Mouse (Mus musculus) cerebellum, adult 2 months (tissue): ENCODE results near the gene Arl4a. TPM values are rescaled to one million over a fixed set of nuclear protein-coding genes. Genes with fewer than 3 reads are reported as not detected.

Experiments
- DNase-seq, 2 experiments: peaks; one replicate each; pipeline ENCODE4 v3.0.0; 2021
- H3K27ac ChIP-seq: fragments of 200-500 bp; 2 replicates; pipeline ENCODE4 v1.5.1; 2012; ENCODE audit warnings: low read length, control low read depth, inconsistent platforms; ENCODE audit not compliant: insufficient read depth
- H3K27me3 ChIP-seq: fragments of 200-500 bp; 2 replicates; pipeline ENCODE4 v1.6.1; 2012; ENCODE audit warnings: inconsistent platforms, mild to moderate bottlenecking, low read length, moderate library complexity; ENCODE audit not compliant: control insufficient read depth, insufficient read depth
- H3K4me1 ChIP-seq: fragments of 200-500 bp; 2 replicates; pipeline ENCODE4 v1.6.1; 2011; ENCODE audit warnings: low read length; ENCODE audit not compliant: control insufficient read depth, insufficient read depth
- H3K4me3 ChIP-seq: fragments of 200-500 bp; replicated peaks from 2 replicates; pipeline ENCODE3; 2011; ENCODE audit warnings: mild to moderate bottlenecking, low read depth, low read length, control low read depth; ENCODE audit not compliant: insufficient read depth
- CTCF ChIP-seq: fragments of 200-500 bp; IDR thresholded peaks from 2 replicates; pipeline ENCODE4 v1.5.1; 2011; ENCODE audit warnings: low read depth, mild to moderate bottlenecking, control low read depth, low read length, moderate library complexity, borderline replicate concordance; ENCODE audit not compliant: insufficient read depth
- POLR2A ChIP-seq: fragments of 200-500 bp; IDR thresholded peaks from 2 replicates; pipeline ENCODE4 v1.6.1; 2011; ENCODE audit warnings: low read length, control low read depth, borderline replicate concordance; ENCODE audit not compliant: insufficient read depth
- WGBS: fragments of 180-500 bp; shearing (Covaris S2); methylation state at CpG from one replicate; pipeline ENCODE4 v1.1.7; 2018; 5-methylcytosine and 5-hydroxymethylcytosine counted together
- polyA plus RNA-seq: library from polyadenylated mRNA; depleted of rRNA; stranded (reverse); fragments of >200 nt; gene quantifications from 2 replicates; pipeline ENCODE4 v1.2.3, GENCODE M21; 2012

The Arl4a gene
- polyA plus RNA-seq, 1 experiment, result 24.0 TPM

DNA sequence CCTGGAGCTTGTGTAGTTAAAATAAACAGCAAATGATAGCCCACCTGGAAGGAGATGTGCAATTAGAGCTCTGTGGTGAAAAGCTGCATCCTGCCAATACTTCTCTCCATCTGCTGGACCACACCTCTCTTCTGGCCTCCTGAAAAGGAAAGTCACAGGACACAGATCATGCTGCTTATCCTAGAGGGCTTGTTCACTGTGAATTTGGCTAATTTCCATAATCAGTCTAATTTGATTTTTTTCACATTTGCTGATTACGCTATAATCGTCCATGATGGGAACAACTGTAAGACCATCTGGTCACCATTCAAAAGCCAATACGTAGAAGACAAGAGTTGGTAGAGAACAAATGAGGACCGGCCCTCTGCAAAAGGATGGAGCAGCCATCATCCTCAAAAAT, 50.6 kb downstream of the Arl4a start:
- WGBS, result 24% methylated on average over 4 of the region's 4 CpGs
- DNase-seq, result no peak
- Histone ChIP-seq H3K27ac (no peak overlapping the region), H3K27me3 (no peaks in the 10 kb centered on the region), H3K4me3 (no peak overlapping the region), H3K4me1 (no peaks in the 10 kb centered on the region)
- TF ChIP-seq POLR2A, result no peak
- TF ChIP-seq CTCF, result no peak

DNA sequence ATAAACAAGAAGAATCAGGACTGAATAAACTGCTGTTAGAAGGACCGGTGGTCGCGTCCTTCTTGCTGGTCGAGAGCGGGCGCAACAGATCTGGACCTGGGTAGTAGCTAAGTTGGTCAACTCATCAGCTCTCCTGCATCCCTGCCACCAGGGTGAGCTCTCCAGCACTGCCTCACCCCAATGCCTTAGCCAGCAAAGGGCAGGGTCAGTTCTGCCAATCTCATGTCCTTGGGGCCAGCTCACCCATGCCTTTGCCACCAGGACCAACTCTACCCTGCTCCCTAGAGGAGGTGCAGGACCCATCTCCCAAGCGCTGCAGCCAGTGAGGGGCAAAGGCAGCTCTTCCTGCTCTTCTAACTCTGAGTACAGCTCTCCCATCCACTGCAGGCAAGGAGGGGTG, 52.2 kb downstream of the Arl4a start:
- 99% methylated on average over 7 of the region's 7 CpGs for WGBS
- TF ChIP-seq CTCF, result no peak
- TF ChIP-seq POLR2A, result no peak
- Histone ChIP-seq H3K4me3 (no peak overlapping the region), H3K27me3 (no peaks in the 10 kb centered on the region), H3K4me1 (no peaks in the 10 kb centered on the region), H3K27ac (no peak overlapping the region)
- DNase-seq, result no peak

DNA sequence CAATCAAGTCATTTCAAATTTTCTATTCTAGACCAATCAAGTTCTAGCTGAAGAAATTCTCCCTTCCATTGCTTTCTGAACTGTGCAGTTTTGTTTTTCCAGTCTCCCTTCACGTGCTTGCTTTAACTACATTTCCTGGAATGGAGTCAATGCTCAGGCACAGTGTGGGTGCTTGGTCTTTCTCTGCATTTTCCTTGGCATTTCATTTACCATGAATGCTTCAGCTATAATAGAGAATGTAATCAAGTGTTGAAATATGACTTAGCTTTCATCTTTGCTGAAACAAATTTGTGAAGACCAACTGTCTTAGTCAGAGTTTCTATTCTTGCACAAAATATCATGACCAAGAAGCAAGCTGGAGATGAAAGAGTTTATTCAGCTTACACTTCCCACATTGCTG, 58.0 kb downstream of the Arl4a start:
- no peaks in the 10 kb centered on the region for H3K4me1 ChIP-seq
- H3K4me3 ChIP-seq, result no peak overlapping the region
- H3K27me3 ChIP-seq, result no peaks in the 10 kb centered on the region; the same call in 1 of the 2 replicates
- WGBS, result 82% methylated on average over 1 of the region's 1 CpGs
- no peak for TF ChIP-seq CTCF
- TF ChIP-seq POLR2A, result no peak
- no peak for DNase-seq
- H3K27ac ChIP-seq, result no peak overlapping the region

DNA sequence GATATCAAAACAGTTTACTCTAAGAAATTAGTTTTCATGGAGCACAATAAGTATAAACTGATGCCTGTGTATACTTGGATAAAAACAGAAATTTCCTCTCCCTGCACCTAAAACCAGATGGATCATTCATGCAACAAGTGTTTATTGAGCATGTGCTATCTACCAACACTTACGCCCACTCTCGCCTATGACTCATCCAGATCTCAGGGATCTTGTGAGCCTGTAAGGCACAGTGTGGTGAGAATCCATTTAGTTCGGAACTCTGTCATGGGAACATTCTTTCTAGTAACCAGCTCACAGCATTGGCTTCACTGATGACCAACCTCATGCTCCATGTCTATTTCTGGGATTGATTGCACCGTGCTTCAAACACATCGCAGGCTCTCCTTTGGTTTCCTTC, 58.8 kb downstream of the Arl4a start:
- over 99% methylated on average over 5 of the region's 5 CpGs for WGBS
- H3K4me1 ChIP-seq, result no peaks in the 10 kb centered on the region
- H3K27me3 ChIP-seq, result no peaks in the 10 kb centered on the region; the same call in 1 of the 2 replicates
- TF ChIP-seq CTCF, result no peak
- H3K4me3 ChIP-seq, result no peak overlapping the region
- no peak overlapping the region for H3K27ac ChIP-seq
- no peak for DNase-seq

DNA sequence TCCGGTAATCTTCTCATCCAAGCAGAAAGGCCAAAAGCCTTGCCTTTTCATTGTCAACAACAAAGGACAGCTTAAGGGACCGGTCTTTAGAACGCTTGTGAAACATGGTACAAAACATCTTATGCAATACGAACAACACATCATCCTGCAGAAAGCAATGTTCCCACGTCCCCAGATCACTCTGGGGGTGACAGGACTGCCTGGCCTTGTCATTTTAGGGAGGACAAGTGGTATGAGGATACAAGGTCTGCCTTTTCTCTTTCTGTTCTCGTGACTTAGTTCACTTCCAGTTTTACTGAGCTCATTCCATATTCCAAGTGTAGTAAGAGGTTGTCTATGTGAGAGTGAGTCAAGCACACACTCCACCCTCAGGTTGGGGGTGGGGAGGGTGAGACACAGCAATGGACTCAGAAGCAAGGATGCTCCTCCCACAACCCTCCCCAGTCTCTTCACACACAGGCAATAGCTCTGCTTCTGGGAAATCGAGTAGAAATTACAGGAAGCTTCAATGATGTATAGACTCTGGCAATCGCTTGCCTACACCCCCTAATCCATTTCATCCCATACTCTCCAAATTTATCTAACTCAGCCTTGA, 59.7 kb downstream of the Arl4a start:
- DNase-seq, result no peak
- WGBS, result 92% methylated on average over 8 of the region's 8 CpGs

DNA sequence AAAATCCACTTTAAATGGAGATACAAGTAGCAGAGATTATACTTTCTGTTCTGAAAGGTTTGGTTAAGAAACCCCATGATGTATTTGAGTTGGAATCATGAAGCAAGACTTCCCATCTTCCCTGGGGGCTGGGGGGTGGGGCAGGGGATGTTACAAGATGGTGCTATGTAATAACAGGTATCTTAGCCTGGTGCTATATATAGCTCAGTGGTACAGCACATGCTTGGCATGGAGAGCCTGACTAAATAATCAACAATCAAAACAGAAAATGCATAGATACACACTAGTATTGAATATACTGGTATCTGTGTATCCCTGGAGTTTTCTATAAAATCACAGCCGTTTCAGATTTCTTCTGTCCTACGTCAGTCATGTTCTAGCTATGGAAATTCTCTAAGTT, 61.4 kb downstream of the Arl4a start:
- WGBS, result 92% methylated on average over 2 of the region's 2 CpGs
- H3K27me3 ChIP-seq, result no peaks in the 10 kb centered on the region; the same call in 1 of the 2 replicates
- H3K4me3 ChIP-seq, result no peak overlapping the region
- no peak for DNase-seq
- H3K4me1 ChIP-seq, result no peaks in the 10 kb centered on the region
- TF ChIP-seq POLR2A (no peak), CTCF (no peak)
- H3K27ac ChIP-seq, result no peak overlapping the region

More for the DNA sequence above, 59.7 kb downstream of the Arl4a start:
- Histone ChIP-seq H3K4me1 (no peaks in the 10 kb centered on the region), H3K4me3 (no peak overlapping the region), H3K27ac (no peak overlapping the region), H3K27me3 (no peaks in the 10 kb centered on the region; the same call in 1 of the 2 replicates)
- TF ChIP-seq CTCF (no peak), POLR2A (no peak)

DNA sequence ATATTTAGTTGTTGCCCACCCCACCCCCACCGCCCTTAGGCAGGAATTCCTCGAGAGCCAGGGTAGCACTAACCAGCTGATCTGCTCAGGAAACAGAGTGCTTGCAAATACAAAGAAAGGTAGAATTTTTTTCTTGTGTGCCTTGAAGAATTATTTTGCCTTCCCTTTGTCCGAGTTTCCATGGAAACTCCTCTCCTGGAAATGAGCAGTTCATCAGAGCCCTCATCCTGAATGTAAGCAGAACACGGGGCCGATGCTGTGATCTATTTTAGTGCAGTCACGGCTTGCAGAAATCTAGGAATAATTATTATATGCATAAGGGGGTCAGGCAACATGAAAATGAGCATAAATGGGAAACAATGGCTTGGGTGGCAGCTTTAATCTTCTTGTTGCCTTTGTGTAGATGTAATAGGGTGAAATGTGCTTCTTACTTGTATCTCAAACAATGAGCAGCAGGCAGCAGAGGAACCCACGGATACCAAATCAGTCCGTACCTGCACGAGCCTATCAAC, 61.9 kb downstream of the Arl4a start:
- no peaks in the 10 kb centered on the region for H3K4me1 ChIP-seq
- TF ChIP-seq POLR2A, result no peak
- TF ChIP-seq CTCF, result no peak
- no peaks in the 10 kb centered on the region; the same call in 1 of the 2 replicates for H3K27me3 ChIP-seq
- 29% methylated on average over 9 of the region's 9 CpGs for WGBS
- H3K27ac ChIP-seq, result no peak overlapping the region
- no peak overlapping the region for H3K4me3 ChIP-seq
- DNase-seq, result no peak

DNA sequence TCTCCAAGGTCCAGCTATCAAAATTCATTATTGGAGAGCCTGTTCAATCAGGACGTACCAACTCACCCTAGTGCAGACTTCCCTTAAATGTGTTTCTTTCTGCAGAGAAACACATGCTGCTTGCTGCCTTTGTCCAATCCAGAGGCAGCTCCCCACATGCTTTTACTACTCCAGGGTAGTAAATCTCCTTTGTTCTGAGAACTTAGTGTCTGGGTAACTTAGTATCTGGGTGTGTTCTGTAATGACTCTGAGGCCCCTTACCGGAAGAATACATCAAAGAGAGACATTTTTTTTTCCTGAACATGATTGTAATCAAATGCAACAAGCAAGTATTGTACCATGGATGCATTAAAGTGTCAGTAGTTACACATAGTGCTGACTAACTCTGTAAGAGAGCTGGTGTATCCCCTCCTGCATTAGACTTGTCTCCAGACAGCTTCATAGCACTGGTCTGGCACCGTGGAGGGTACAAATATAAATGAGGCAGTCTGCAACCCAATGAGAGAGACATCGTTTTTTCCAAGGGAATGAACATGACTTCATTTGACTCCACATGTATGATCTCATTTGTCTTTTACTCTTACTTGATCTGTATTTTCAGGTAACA, 62.7 kb downstream of the Arl4a start:
- Histone ChIP-seq H3K4me1 (no peaks in the 10 kb centered on the region), H3K27me3 (no peaks in the 10 kb centered on the region; the same call in 1 of the 2 replicates), H3K27ac (no peak overlapping the region), H3K4me3 (no peak overlapping the region)
- TF ChIP-seq POLR2A, result no peak
- no peak for TF ChIP-seq CTCF
- DNase-seq, result no peak
- WGBS, result 36% methylated on average over 4 of the region's 4 CpGs
